Mouse (Mus musculus) liver, postnatal 0 days (tissue): ENCODE data around the gene Rab11a. TPM values are rescaled to one million over a fixed set of nuclear protein-coding genes. Genes with fewer than 3 reads are reported as not detected.
"Not testable (repeated sequence)": the region's sequence is repeated elsewhere in the genome, so short reads cannot be mapped to it uniquely, and the experiment has no call there.

Experiments used
- ATAC-seq: fragments of 200-750 bp; cut with Nextera tagmentation; 2 replicates; pipeline ENCODE4 v1.8.0; 2017; ENCODE audit warnings: mild to moderate bottlenecking, moderate library complexity
- DNase-seq: peaks from one replicate; pipeline ENCODE4 v3.0.0-alpha.2; 2016
- H3K27ac ChIP-seq: fragments of 300-500 bp; sonication (generic); 2 replicates; pipeline ENCODE4 v1.5.1; 2014; ENCODE audit warnings: antibody characterized with exemption, moderate library complexity, mild to moderate bottlenecking, low read depth
- H3K27me3 ChIP-seq: fragments of 300-500 bp; sonication (generic); 2 replicates; pipeline ENCODE4 v1.6.1; 2014; ENCODE audit warnings: low read length, control low read depth, mixed read lengths; ENCODE audit not compliant: insufficient read depth
- H3K36me3 ChIP-seq: fragments of 300-500 bp; sonication (generic); replicated peaks from 2 replicates; pipeline ENCODE4 v1.6.1; 2014; ENCODE audit warnings: mild to moderate bottlenecking, control low read depth, low read length, moderate library complexity, mixed read lengths; ENCODE audit not compliant: insufficient read depth
- H3K4me1 ChIP-seq: fragments of 300-500 bp; sonication (generic); 2 replicates; pipeline ENCODE4 v1.6.1; 2014; ENCODE audit warnings: antibody characterized with exemption, mild to moderate bottlenecking, control low read depth; ENCODE audit not compliant: insufficient read depth
- H3K4me2 ChIP-seq: fragments of 300-500 bp; sonication (generic); 2 replicates; pipeline ENCODE4 v1.6.1; 2014; ENCODE audit warnings: low read depth, mild to moderate bottlenecking, low read length, moderate library complexity, mixed read lengths
- H3K4me3 ChIP-seq: fragments of 300-500 bp; sonication (generic); 2 replicates; pipeline ENCODE4 v1.5.1; 2014; ENCODE audit warnings: low read depth, low read length
- H3K9ac ChIP-seq: fragments of 300-500 bp; sonication (generic); replicated peaks from 2 replicates; pipeline ENCODE4 v1.6.1; 2014; ENCODE audit warnings: mild to moderate bottlenecking, moderate library complexity
- H3K9me3 ChIP-seq: fragments of 300-500 bp; sonication (generic); 2 replicates; pipeline ENCODE4 v1.6.1; 2016; ENCODE audit warnings: mild to moderate bottlenecking, control low read depth, low read length, mixed read lengths
- CTCF ChIP-seq: sonication (generic); IDR thresholded peaks from 2 replicates; pipeline ENCODE4 v1.5.1; 2016; ENCODE audit warnings: antibody characterized with exemption, low read depth
- EP300 ChIP-seq: IDR thresholded peaks from 2 replicates; pipeline ENCODE4 v1.6.1; 2016; ENCODE audit warnings: antibody characterized with exemption, low read depth, mild to moderate bottlenecking
- WGBS: fragments of 180-500 bp; shearing (Covaris S2); extraction: QIAGEN DNeasy Blood & Tissue Kit; methylation state at CpG from one replicate; pipeline ENCODE4 v1.1.7; 2014; ENCODE audit not compliant: insufficient replicate concordance; 5-methylcytosine and 5-hydroxymethylcytosine counted together
- polyA plus RNA-seq: library from polyadenylated mRNA; unstranded; fragments of >200 nt; fragmentation: Nextera tagmentation; extraction: Ambion mirVana; gene quantifications from 2 replicates; pipeline ENCODE4 v1.2.1, GENCODE M21; 2015

The Rab11a gene
- polyA plus RNA-seq, 1 experiment from 2014 or later: 331 TPM

- Histone ChIP-seq H3K27me3 (no peaks in the 10 kb centered on the region), H3K4me1 (no peaks in the 10 kb centered on the region), H3K27ac (no peak overlapping the region), H3K9ac (no peak overlapping the region), H3K4me3 (no peak overlapping the region), H3K36me3 (peaks cover 16% of the 10 kb centered on the region), H3K4me2 (no peak overlapping the region), H3K9me3 (no peaks in the 10 kb centered on the region)
- no peak for TF ChIP-seq CTCF
- no peak for TF ChIP-seq EP300
- WGBS: 80% methylated on average over 1 of the region's 1 CpGs
- DNase-seq (no peak), ATAC-seq (no peak)
These were observed 42.3 kb downstream of the Rab11a start for GRCm38 (mm10) chr9:64695266-64695665.

GRCm38 (mm10) chr9:64693094-64693493, 44.5 kb downstream of the Rab11a start:
- peaks cover 8% of the 10 kb centered on the region for H3K36me3 ChIP-seq
- H3K4me1 ChIP-seq: no peaks in the 10 kb centered on the region
- no peaks in the 10 kb centered on the region for H3K9me3 ChIP-seq
- TF ChIP-seq EP300 (no peak), CTCF (no peak)
- H3K27me3 ChIP-seq: no peaks in the 10 kb centered on the region
- H3K9ac ChIP-seq: no peak overlapping the region
- DNase-seq (no peak), ATAC-seq (no peak)
- no peak overlapping the region for H3K4me3 ChIP-seq
- no peak overlapping the region for H3K27ac ChIP-seq
- 78% methylated on average over 2 of the region's 2 CpGs for WGBS
- H3K4me2 ChIP-seq: no peak overlapping the region

GRCm38 (mm10) chr9:64691176-64691575, 46.4 kb downstream of the Rab11a start:
- peak; percentile 62; the same call in 1 of the 2 replicates for ATAC-seq
- WGBS: 21% methylated on average over 7 of the region's 7 CpGs

GRCm38 (mm10) chr9:64690771-64691170, 46.8 kb downstream of the Rab11a start:
- no peaks in the 10 kb centered on the region for H3K4me1 ChIP-seq
- ATAC-seq (no peak), DNase-seq (no peak)
- H3K27me3 ChIP-seq: no peaks in the 10 kb centered on the region
- H3K9me3 ChIP-seq: no peaks in the 10 kb centered on the region
- no peak for TF ChIP-seq CTCF
- no peak for TF ChIP-seq EP300
- H3K27ac ChIP-seq: no peak overlapping the region
- H3K4me3 ChIP-seq: no peak overlapping the region
- WGBS: 87% methylated on average over 2 of the region's 2 CpGs
- peaks cover 8% of the 10 kb centered on the region; the same call in 1 of the 2 replicates for H3K36me3 ChIP-seq
- H3K4me2 ChIP-seq: no peak overlapping the region
- no peak overlapping the region for H3K9ac ChIP-seq

More at GRCm38 (mm10) chr9:64691176-64691575, 46.4 kb downstream of the Rab11a start:
- no peaks in the 10 kb centered on the region for H3K27me3 ChIP-seq
- H3K4me3 ChIP-seq: no peak overlapping the region
- H3K9me3 ChIP-seq: no peaks in the 10 kb centered on the region
- H3K4me1 ChIP-seq: no peaks in the 10 kb centered on the region
- peak; percentile 66 for DNase-seq
- no peak overlapping the region for H3K9ac ChIP-seq
- H3K27ac ChIP-seq: no peak overlapping the region
- H3K36me3 ChIP-seq: peaks cover 8% of the 10 kb centered on the region; the same call in 1 of the 2 replicates
- no peak overlapping the region for H3K4me2 ChIP-seq
- TF ChIP-seq EP300 (no peak), CTCF (peak; percentile 82)

GRCm38 (mm10) chr9:64688015-64688394, 49.6 kb downstream of the Rab11a start:
- no peak for ATAC-seq

GRCm38 (mm10) chr9:64687122-64688014, 50.2 kb downstream of the Rab11a start:
- 76% methylated on average over 13 of the region's 13 CpGs for WGBS
- Histone ChIP-seq H3K27me3 (no peaks in the 10 kb centered on the region), H3K27ac (no peak overlapping the region), H3K4me2 (no peak overlapping the region), H3K9ac (no peak overlapping the region), H3K4me3 (no peak overlapping the region), H3K36me3 (no peaks in the 10 kb centered on the region), H3K9me3 (no peaks in the 10 kb centered on the region), H3K4me1 (no peaks in the 10 kb centered on the region)
- TF ChIP-seq CTCF (no peak), EP300 (no peak)
- ATAC-seq (no peak), DNase-seq (no peak)

More at GRCm38 (mm10) chr9:64688015-64688394, 49.6 kb downstream of the Rab11a start:
- no peaks in the 10 kb centered on the region for H3K9me3 ChIP-seq
- H3K36me3 ChIP-seq: no peaks in the 10 kb centered on the region
- H3K4me2 ChIP-seq: no peak overlapping the region
- no peaks in the 10 kb centered on the region for H3K4me1 ChIP-seq
- H3K9ac ChIP-seq: no peak overlapping the region
- 63% methylated on average over 1 of the region's 1 CpGs for WGBS
- no peak for DNase-seq
- no peak overlapping the region for H3K4me3 ChIP-seq
- H3K27me3 ChIP-seq: no peaks in the 10 kb centered on the region
- no peak for TF ChIP-seq CTCF
- TF ChIP-seq EP300: no peak
- no peak overlapping the region for H3K27ac ChIP-seq

- ATAC-seq: peak; percentile 72
- H3K4me3 ChIP-seq, H3K9ac ChIP-seq, H3K4me1 ChIP-seq, H3K27me3 ChIP-seq, H3K27ac ChIP-seq, H3K9me3 ChIP-seq, H3K36me3 ChIP-seq, H3K4me2 ChIP-seq: not testable (repeated sequence)
- peak; percentile 84 for DNase-seq
- 29% methylated on average over 8 of the region's 11 CpGs for WGBS
These were observed 65.9 kb downstream of the Rab11a start for GRCm38 (mm10) chr9:64671341-64672319.
